ENCODE assay signal across 8 mouse cellular contexts in the genomic region with DNA sequence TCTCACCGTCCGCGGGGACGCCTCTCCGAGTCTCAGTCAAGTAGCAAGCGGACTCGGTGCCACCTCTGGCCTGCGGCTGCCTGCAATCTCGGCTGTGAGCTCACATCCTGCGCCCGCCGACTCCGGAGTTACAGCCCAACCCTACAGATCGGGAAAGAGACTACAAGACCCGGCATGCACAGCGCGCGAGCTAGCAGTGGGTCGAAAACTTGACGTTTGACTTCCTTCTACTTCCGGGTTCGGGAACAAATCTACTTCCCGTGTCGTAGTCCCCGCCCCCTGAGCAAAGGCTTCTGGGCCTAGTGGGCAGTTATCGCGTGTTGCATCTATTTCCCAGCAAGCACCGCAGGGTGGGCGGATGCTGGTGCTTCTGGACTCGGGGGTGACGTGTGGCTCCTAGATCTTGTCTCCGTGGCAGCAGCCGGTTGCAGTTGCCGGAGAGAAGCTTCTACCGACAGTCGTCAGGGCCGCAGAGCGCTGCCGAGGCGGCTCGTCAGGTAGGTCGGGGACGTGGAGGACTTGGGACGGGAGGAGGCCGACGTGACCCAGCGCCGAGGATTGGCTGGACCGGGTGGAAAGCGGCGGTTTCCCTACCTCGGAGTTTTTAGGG. TPM values are rescaled to one million over a fixed set of nuclear protein-coding genes. Genes with fewer than 3 reads are reported as not detected.
DNase-seq lines count a peak whose midpoint lies in the region; ATAC-seq and TF ChIP-seq lines count a peak whose summit lies in the region.

A gene (minus strand): TSS at position 253 of the 610 bp plus-strand sequence.
A gene (plus strand): TSS at position 282 of the 610 bp plus-strand sequence.

- peak within 1 kb of the TSS; percentile 78 for H3K27ac ChIP-seq in bone marrow, adult 2 months (ENCODE audit: control insufficient read depth, insufficient read depth, low read depth, low read length, poor library complexity)
- H3K27ac ChIP-seq in embryonic facial prominence, embryonic 15.5 days (replicated peaks): peak within 1 kb of the TSS; percentile 98
- H3K27ac ChIP-seq in limb, embryonic 14.5 days (replicated peaks; ENCODE audit: low read depth, low read length): peak within 1 kb of the TSS; percentile 92
- H3K27ac ChIP-seq in midbrain, postnatal 0 days (ENCODE audit: low read depth, low read length): peak within 1 kb of the TSS; percentile 86

- H3K27me3 ChIP-seq in embryonic facial prominence, embryonic 15.5 days: no peaks in the 10 kb centered on the region
- H3K27me3 ChIP-seq in limb, embryonic 14.5 days (ENCODE audit: control insufficient read depth, insufficient read depth, low read length): no peaks in the 10 kb centered on the region
- no peaks in the 10 kb centered on the region for H3K27me3 ChIP-seq in midbrain, postnatal 0 days (ENCODE audit: insufficient read depth, low read length)

- TF ChIP-seq CTCF in bone marrow, adult 2 months (IDR thresholded peaks at IDR 0.05; ENCODE audit: control insufficient read depth, insufficient read depth, low read length): no peak
- peak; percentile 16; the same call in 1 of the 2 replicates for TF ChIP-seq CTCF in midbrain, postnatal 0 days (IDR thresholded peaks at IDR 0.05)

- peak; percentile 83; the same call in 1 of the 2 replicates for TF ChIP-seq POLR2A in bone marrow, adult 2 months (IDR thresholded peaks at IDR 0.05; ENCODE audit: borderline replicate concordance, control insufficient read depth, low read depth, low read length)
- TF ChIP-seq POLR2A in limb, embryonic 14.5 days (IDR thresholded peaks at IDR 0.05; ENCODE audit: borderline replicate concordance, extremely low read depth, insufficient read depth, insufficient read length): peak; percentile 54; the same call in 1 of the 2 replicates

- peak; percentile 98 for ATAC-seq in embryonic facial prominence, embryonic 15.5 days (ENCODE audit: insufficient number of reproducible peaks, low FRiP score, low TSS enrichment, low read depth)
- peak; percentile 97 for ATAC-seq in limb, embryonic 14.5 days (ENCODE audit: low FRiP score, low read depth)
- ATAC-seq in midbrain, postnatal 0 days (ENCODE audit: low FRiP score): peak; percentile 96

- peaks cover 27% of the 10 kb centered on the region for H3K36me3 ChIP-seq in embryonic facial prominence, embryonic 15.5 days
- H3K36me3 ChIP-seq in limb, embryonic 14.5 days (ENCODE audit: control insufficient read depth, insufficient read depth, low read length): peaks cover 32% of the 10 kb centered on the region
- peaks cover 22% of the 10 kb centered on the region for H3K36me3 ChIP-seq in midbrain, postnatal 0 days (ENCODE audit: insufficient read depth, low read length)

- peak within 1 kb of the TSS; percentile 85 for H3K9ac ChIP-seq in embryonic facial prominence, embryonic 15.5 days
- H3K9ac ChIP-seq in limb, embryonic 14.5 days (ENCODE audit: low read depth, low read length, severe bottlenecking): peak within 1 kb of the TSS; percentile 87
- peak within 1 kb of the TSS; percentile 71 for H3K9ac ChIP-seq in midbrain, postnatal 0 days (replicated peaks; ENCODE audit: low read length, poor library complexity, severe bottlenecking)

- peak within 1 kb of the TSS; percentile 82 for H3K4me2 ChIP-seq in embryonic facial prominence, embryonic 15.5 days (replicated peaks)
- peak within 1 kb of the TSS; percentile 74 for H3K4me2 ChIP-seq in limb, embryonic 14.5 days (replicated peaks; ENCODE audit: low read depth, low read length, severe bottlenecking)
- H3K4me2 ChIP-seq in midbrain, postnatal 0 days (ENCODE audit: low read depth, low read length, poor library complexity, severe bottlenecking): peak within 1 kb of the TSS; percentile 76

- under 1% methylated on average over 52 of the region's 52 CpGs for WGBS in bone marrow, adult 2 months
- under 1% methylated on average over 52 of the region's 52 CpGs for WGBS in embryonic facial prominence, embryonic 15.5 days
- under 1% methylated on average over 52 of the region's 52 CpGs for WGBS in limb, embryonic 14.5 days
- WGBS in midbrain, postnatal 0 days: under 1% methylated on average over 52 of the region's 52 CpGs

- H3K4me3 ChIP-seq in bone marrow, adult 2 months (replicated peaks; ENCODE audit: control insufficient read depth, low read depth, low read length): peak within 1 kb of the TSS; percentile 82
- peak within 1 kb of the TSS; percentile 94 for H3K4me3 ChIP-seq in embryonic facial prominence, embryonic 15.5 days (replicated peaks)
- peak within 1 kb of the TSS; percentile 81 for H3K4me3 ChIP-seq in limb, embryonic 14.5 days (replicated peaks; ENCODE audit: low read length)
- peak within 1 kb of the TSS; percentile 65 for H3K4me3 ChIP-seq in midbrain, postnatal 0 days (ENCODE audit: low read depth, low read length)

- peak; percentile 100 for DNase-seq in 416B (ENCODE audit: low read depth)
- DNase-seq in heart, adult 8-10 months (ENCODE audit: low spot score): peak; percentile 99
- peak; percentile 99 for DNase-seq in kidney, adult 9 months
- peak; percentile 100 for DNase-seq in limb, embryonic 14.5 days (ENCODE audit: low spot score)
- DNase-seq in midbrain, postnatal 0 days (ENCODE audit: low spot score): peak; percentile 100
- peak; percentile 90 to 94 for DNase-seq in spleen, postnatal 14 days (ENCODE audit: low spot score in 2 of 2)

- no peaks in the 10 kb centered on the region for H3K9me3 ChIP-seq in embryonic facial prominence, embryonic 15.5 days (replicated peaks)
- H3K9me3 ChIP-seq in limb, embryonic 14.5 days (ENCODE audit: control insufficient read depth, low read length): no peaks in the 10 kb centered on the region
- no peaks in the 10 kb centered on the region for H3K9me3 ChIP-seq in midbrain, postnatal 0 days (ENCODE audit: low read length)

- H3K4me1 ChIP-seq in bone marrow, adult 2 months (ENCODE audit: control insufficient read depth, insufficient read depth, low read length): no peaks in the 10 kb centered on the region; the same call in 1 of the 2 replicates
- peaks cover 31% of the 10 kb centered on the region for H3K4me1 ChIP-seq in embryonic facial prominence, embryonic 15.5 days
- peaks cover 18% of the 10 kb centered on the region for H3K4me1 ChIP-seq in limb, embryonic 14.5 days (ENCODE audit: control insufficient read depth, insufficient read depth, low read length)
- peaks cover 13% of the 10 kb centered on the region; the same call in 1 of the 2 replicates for H3K4me1 ChIP-seq in midbrain, postnatal 0 days (ENCODE audit: insufficient read depth, low read length)

RNA-seq across cellular contexts. Expression of the first gene that starts in this region (rescaled TPM):
- 5.4 and 11.7 TPM in 2 replicates for polyA plus RNA-seq in bone marrow, adult 2 months (2011; ENCODE audit: insufficient read depth, insufficient read length, low replicate concordance, missing spikeins)
- 79.6 and 80.7 TPM in 2 replicates for polyA plus RNA-seq in embryonic facial prominence, embryonic 15.5 days (2015; fragmentation: Nextera tagmentation; extraction: Ambion mirVana)
- 10 to 100 TPM; 33.8 to 41.8 (median 37.6) TPM for total RNA-seq in heart, adult 8-10 months (2022)
- 55.7 and 58.5 TPM in 2 replicates for polyA plus RNA-seq in limb, embryonic 14.5 days (2012; rRNA removed)
- 83.4 and 87.0 TPM in 2 replicates for polyA plus RNA-seq in limb, embryonic 14.5 days (2014; fragmentation: Nextera tagmentation; extraction: Ambion mirVana)
- 38.2 and 40.5 TPM in 2 replicates for total RNA-seq in midbrain, postnatal 0 days (2014; rRNA removed)
- polyA plus RNA-seq in midbrain, postnatal 0 days (2015; fragmentation: Nextera tagmentation; extraction: Ambion mirVana): 59.1 and 62.7 TPM in 2 replicates

RNA-seq across cellular contexts. Expression of the second gene that starts in this region (rescaled TPM):
- 28.2 and 42.1 TPM in 2 replicates for polyA plus RNA-seq in bone marrow, adult 2 months (2011; ENCODE audit: insufficient read depth, insufficient read length, low replicate concordance, missing spikeins)
- 187 TPM in 2 replicates for polyA plus RNA-seq in embryonic facial prominence, embryonic 15.5 days (2015; fragmentation: Nextera tagmentation; extraction: Ambion mirVana)
- total RNA-seq in heart, adult 8-10 months (2022): 10 to 100 TPM; 30.3 to 36.6 (median 35.8) TPM
- polyA plus RNA-seq in limb, embryonic 14.5 days (2012; rRNA removed): 105 and 133 TPM in 2 replicates
- polyA plus RNA-seq in limb, embryonic 14.5 days (2014; fragmentation: Nextera tagmentation; extraction: Ambion mirVana): 176 and 185 TPM in 2 replicates
- total RNA-seq in midbrain, postnatal 0 days (2014; rRNA removed): 133 and 155 TPM in 2 replicates
- polyA plus RNA-seq in midbrain, postnatal 0 days (2015; fragmentation: Nextera tagmentation; extraction: Ambion mirVana): 142 and 148 TPM in 2 replicates

Comparison
In these comparisons a context has a peak if more than half of its experiments do, and no peak if none do; other contexts are left out.
1. Peak in every context shown above with its lines: DNase-seq, ATAC-seq, H3K4me3 ChIP-seq and H3K27ac ChIP-seq.